Mouse (Mus musculus) c-Kit-positive CD71-positive TER-119-negative erythroid progenitor cells, embryonic 14.5 days (primary cell): Measurements from ENCODE around the gene Ntng2.
A peak's percentile ranks its signal among the peaks of the same experiment; 100 is the strongest.

Source experiments
- DNase-seq: peaks from one replicate; pipeline ENCODE4 v3.0.0-alpha.2; 2013; ENCODE audit warnings: low read depth

Ntng2 gene

GRCm38 (mm10) chr2:29252599-29253204 is at the start of gene Ntng2:
Gene Ntng2, minus strand, starts transcription at chr2:29253005.
- no peak for DNase-seq

- DNase-seq, result no peak
Measured at GRCm38 (mm10) chr2:29295557-29295956, 42.8 kb upstream of the Ntng2 start.

GRCm38 (mm10) chr2:29287651-29288050 is 34.8 kb upstream of the Ntng2 start:
- DNase-seq, result no peak

- no peak for DNase-seq
Measured at GRCm38 (mm10) chr2:29277703-29278121, 24.9 kb upstream of the Ntng2 start.

- DNase-seq, result no peak
Measured at GRCm38 (mm10) chr2:29271803-29272518, 19.2 kb upstream of the Ntng2 start.

- DNase-seq, result no peak
Measured at GRCm38 (mm10) chr2:29271098-29271497, 18.3 kb upstream of the Ntng2 start.

- no peak for DNase-seq
Measured at GRCm38 (mm10) chr2:29266810-29267209, 14.0 kb upstream of the Ntng2 start.

GRCm38 (mm10) chr2:29262436-29262915 is 9.7 kb upstream of the Ntng2 start:
- DNase-seq, result no peak

- DNase-seq, result no peak
Measured at GRCm38 (mm10) chr2:29261126-29261525, 8.3 kb upstream of the Ntng2 start.

- no peak for DNase-seq
Measured at GRCm38 (mm10) chr2:29253205-29253865, 530 bp upstream of the Ntng2 start.

GRCm38 (mm10) chr2:29252059-29252598 is 676 bp downstream of the Ntng2 start:
- DNase-seq, result no peak

- DNase-seq, result no peak
Measured at GRCm38 (mm10) chr2:29251095-29252058, 1.4 kb downstream of the Ntng2 start.

GRCm38 (mm10) chr2:29250263-29251094 is 2.3 kb downstream of the Ntng2 start:
- no peak for DNase-seq

- no peak for DNase-seq
Measured at GRCm38 (mm10) chr2:29249852-29250251, 3.0 kb downstream of the Ntng2 start.

GRCm38 (mm10) chr2:29248551-29248950 is 4.3 kb downstream of the Ntng2 start:
- DNase-seq, result no peak

- DNase-seq, result no peak
Measured at GRCm38 (mm10) chr2:29247386-29247785, 5.4 kb downstream of the Ntng2 start.

GRCm38 (mm10) chr2:29246891-29247290 is 5.9 kb downstream of the Ntng2 start:
- DNase-seq, result no peak

GRCm38 (mm10) chr2:29246275-29246674 is 6.5 kb downstream of the Ntng2 start:
- DNase-seq, result no peak

- no peak for DNase-seq
Measured at GRCm38 (mm10) chr2:29245341-29245779, 7.4 kb downstream of the Ntng2 start.

GRCm38 (mm10) chr2:29239329-29239728 is 13.5 kb downstream of the Ntng2 start:
- no peak for DNase-seq

- peak; percentile 32 for DNase-seq
Measured at GRCm38 (mm10) chr2:29237623-29238022, 15.2 kb downstream of the Ntng2 start.
